Mouse (Mus musculus): ENCODE data around the gene Ctnna3. TPM values are rescaled to one million over a fixed set of nuclear protein-coding genes. Genes with fewer than 3 reads are reported as not detected.
A peak's percentile ranks its signal among the peaks of the same experiment; 100 is the strongest.
"Not testable (repeated sequence)": the region's sequence is repeated elsewhere in the genome, so short reads cannot be mapped to it uniquely, and the experiment has no call there.

The Ctnna3 gene
- total and polyA plus RNA-seq, 2 experiments from 2014 or later = 0.63 to 1.0 TPM

- Histone ChIP-seq H3K4me3 (ENCODE audit: low read depth, low read length) (no peak overlapping the region), H3K4me1 (ENCODE audit: insufficient read depth, low read length) (no peaks in the 10 kb centered on the region), H3K4me2 (ENCODE audit: low read depth, low read length, poor library complexity, severe bottlenecking) (no peak overlapping the region), H3K9me3 (ENCODE audit: low read length) (no peaks in the 10 kb centered on the region), H3K9ac (replicated peaks; ENCODE audit: low read length, poor library complexity, severe bottlenecking) (no peak overlapping the region), H3K27ac (ENCODE audit: low read depth, low read length) (no peak overlapping the region), H3K27me3 (ENCODE audit: insufficient read depth, low read length) (no peaks in the 10 kb centered on the region), H3K36me3 (ENCODE audit: insufficient read depth, low read length) (no peaks in the 10 kb centered on the region)
- ATAC-seq (ENCODE audit: low FRiP score) (no peak), DNase-seq (ENCODE audit: low spot score) (no peak)
- 93% methylated on average over 7 of the region's 7 CpGs for WGBS
- peak; percentile 26; the same call in 1 of the 2 replicates for TF ChIP-seq CTCF (IDR thresholded peaks at IDR 0.05)
These were observed 1.4 kb downstream of the Ctnna3 start for GRCm38 (mm10) chr10:63431221-63431736.

GRCm38 (mm10) chr10:63432099-63432498, 2.2 kb downstream of the Ctnna3 start:
- no peak for ATAC-seq (ENCODE audit: low FRiP score)
- 93% methylated on average over 8 of the region's 8 CpGs for WGBS
- Histone ChIP-seq H3K36me3 (ENCODE audit: insufficient read depth, low read length) (no peaks in the 10 kb centered on the region), H3K27me3 (ENCODE audit: insufficient read depth, low read length) (no peaks in the 10 kb centered on the region), H3K4me2 (ENCODE audit: low read depth, low read length, poor library complexity, severe bottlenecking) (no peak overlapping the region), H3K9ac (replicated peaks; ENCODE audit: low read length, poor library complexity, severe bottlenecking) (no peak overlapping the region), H3K27ac (ENCODE audit: low read depth, low read length) (no peak overlapping the region), H3K9me3 (ENCODE audit: low read length) (no peaks in the 10 kb centered on the region), H3K4me3 (ENCODE audit: low read depth, low read length) (no peak overlapping the region), H3K4me1 (ENCODE audit: insufficient read depth, low read length) (no peaks in the 10 kb centered on the region)
- TF ChIP-seq CTCF (IDR thresholded peaks at IDR 0.05) = no peak
- no peak for DNase-seq (ENCODE audit: low spot score)

GRCm38 (mm10) chr10:63432887-63433286, 3.0 kb downstream of the Ctnna3 start:
- no peak overlapping the region for H3K4me2 ChIP-seq (ENCODE audit: low read depth, low read length, poor library complexity, severe bottlenecking)
- 93% methylated on average over 2 of the region's 2 CpGs for WGBS

GRCm38 (mm10) chr10:63438736-63439262, 8.9 kb downstream of the Ctnna3 start:
- no peak overlapping the region for H3K27ac ChIP-seq (ENCODE audit: low read depth, low read length)
- DNase-seq (ENCODE audit: low spot score) = no peak
- 0 out of 2 replicates have a peak, but pooled peaks have one; percentile 4 for TF ChIP-seq CTCF (IDR thresholded peaks at IDR 0.05)

More at GRCm38 (mm10) chr10:63432887-63433286, 3.0 kb downstream of the Ctnna3 start:
- Histone ChIP-seq H3K36me3 (ENCODE audit: insufficient read depth, low read length) (no peaks in the 10 kb centered on the region), H3K4me3 (ENCODE audit: low read depth, low read length) (no peak overlapping the region), H3K27ac (ENCODE audit: low read depth, low read length) (no peak overlapping the region), H3K27me3 (ENCODE audit: insufficient read depth, low read length) (no peaks in the 10 kb centered on the region), H3K9me3 (ENCODE audit: low read length) (no peaks in the 10 kb centered on the region), H3K9ac (replicated peaks; ENCODE audit: low read length, poor library complexity, severe bottlenecking) (no peak overlapping the region), H3K4me1 (ENCODE audit: insufficient read depth, low read length) (no peaks in the 10 kb centered on the region)
- ATAC-seq (ENCODE audit: low FRiP score) = no peak
- DNase-seq (ENCODE audit: low spot score) = no peak
- TF ChIP-seq CTCF (IDR thresholded peaks at IDR 0.05) = no peak

GRCm38 (mm10) chr10:63439694-63440228, 9.9 kb downstream of the Ctnna3 start:
- Histone ChIP-seq H3K9ac (replicated peaks; ENCODE audit: low read length, poor library complexity, severe bottlenecking) (no peak overlapping the region), H3K9me3 (ENCODE audit: low read length) (no peaks in the 10 kb centered on the region), H3K4me2 (ENCODE audit: low read depth, low read length, poor library complexity, severe bottlenecking) (no peak overlapping the region), H3K27me3 (ENCODE audit: insufficient read depth, low read length) (no peaks in the 10 kb centered on the region), H3K27ac (ENCODE audit: low read depth, low read length) (no peak overlapping the region), H3K4me1 (ENCODE audit: insufficient read depth, low read length) (no peaks in the 10 kb centered on the region), H3K4me3 (ENCODE audit: low read depth, low read length) (no peak overlapping the region), H3K36me3 (ENCODE audit: insufficient read depth, low read length) (no peaks in the 10 kb centered on the region)
- 74% methylated on average over 7 of the region's 7 CpGs for WGBS
- no peak for TF ChIP-seq CTCF (IDR thresholded peaks at IDR 0.05)
- no peak for ATAC-seq (ENCODE audit: low FRiP score)
- no peak for DNase-seq (ENCODE audit: low spot score)

More at GRCm38 (mm10) chr10:63438736-63439262, 8.9 kb downstream of the Ctnna3 start:
- H3K36me3 ChIP-seq (ENCODE audit: insufficient read depth, low read length) = no peaks in the 10 kb centered on the region
- H3K4me2 ChIP-seq (ENCODE audit: low read depth, low read length, poor library complexity, severe bottlenecking) = no peak overlapping the region
- H3K4me1 ChIP-seq (ENCODE audit: insufficient read depth, low read length) = no peaks in the 10 kb centered on the region
- H3K4me3 ChIP-seq (ENCODE audit: low read depth, low read length) = no peak overlapping the region
- H3K27me3 ChIP-seq (ENCODE audit: insufficient read depth, low read length) = no peaks in the 10 kb centered on the region
- H3K9ac ChIP-seq (replicated peaks; ENCODE audit: low read length, poor library complexity, severe bottlenecking) = no peak overlapping the region
- no peaks in the 10 kb centered on the region for H3K9me3 ChIP-seq (ENCODE audit: low read length)
- no peak for ATAC-seq (ENCODE audit: low FRiP score)

GRCm38 (mm10) chr10:63444602-63445387, 14.9 kb downstream of the Ctnna3 start:
- 90% methylated on average over 13 of the region's 13 CpGs for WGBS
- not testable (repeated sequence) for H3K27ac ChIP-seq (ENCODE audit: low read depth, low read length); H3K36me3 ChIP-seq (ENCODE audit: insufficient read depth, low read length); H3K4me2 ChIP-seq (ENCODE audit: low read depth, low read length, poor library complexity, severe bottlenecking); H3K4me1 ChIP-seq (ENCODE audit: insufficient read depth, low read length); H3K4me3 ChIP-seq (ENCODE audit: low read depth, low read length); DNase-seq (ENCODE audit: low spot score); H3K27me3 ChIP-seq (ENCODE audit: insufficient read depth, low read length); H3K9ac ChIP-seq (replicated peaks; ENCODE audit: low read length, poor library complexity, severe bottlenecking); ATAC-seq (ENCODE audit: low FRiP score); H3K9me3 ChIP-seq (ENCODE audit: low read length)

Data from midbrain, postnatal 0 days (tissue).